Mouse (Mus musculus) splenic B cell, adult 2 months (primary cell): ENCODE measurements around the gene P2ry10b.

ENCODE experiments used
- DNase-seq: peaks from one replicate; pipeline ENCODE4 v3.0.0-alpha.2; 2011; ENCODE audit warnings: low read depth, low spot score
- H3K27me3 ChIP-seq: 2 replicates; pipeline ENCODE4 v1.6.1; 2012; ENCODE audit warnings: mild to moderate bottlenecking, low read length, moderate library complexity, mixed read lengths; ENCODE audit not compliant: control insufficient read depth, poor library complexity, insufficient read depth, severe bottlenecking
- H3K36me3 ChIP-seq: 2 replicates; pipeline ENCODE4 v1.6.1; 2012; ENCODE audit warnings: mild to moderate bottlenecking, low read length, moderate library complexity, mixed read lengths; ENCODE audit not compliant: control insufficient read depth, poor library complexity, insufficient read depth, severe bottlenecking

P2ry10b gene

DNA sequence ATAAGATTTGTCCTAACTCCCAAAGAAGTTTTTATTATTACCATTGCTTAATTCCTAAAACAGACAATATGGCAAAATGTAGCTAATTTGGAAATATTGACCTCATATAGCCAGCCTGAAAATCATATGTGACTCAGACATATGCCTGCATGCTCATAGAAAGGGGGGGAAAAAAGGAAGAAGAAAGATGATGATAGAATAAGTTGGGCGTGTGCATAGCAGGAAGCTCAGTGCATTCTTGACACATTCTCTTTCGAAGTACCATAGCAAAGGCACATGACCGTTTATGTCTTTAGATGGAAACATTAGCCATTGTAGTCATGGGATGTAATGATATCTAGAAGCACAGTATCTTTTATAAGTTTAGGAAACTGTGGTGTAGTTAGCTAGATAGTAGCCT lies at the start of gene P2ry10b:
P2ry10b (plus strand) TSS at position 247 of the 400 bp plus-strand sequence.
- H3K27me3 ChIP-seq, result no peaks in the 10 kb centered on the region
- H3K36me3 ChIP-seq, result no peaks in the 10 kb centered on the region
- peak; percentile 44 for DNase-seq

DNA sequence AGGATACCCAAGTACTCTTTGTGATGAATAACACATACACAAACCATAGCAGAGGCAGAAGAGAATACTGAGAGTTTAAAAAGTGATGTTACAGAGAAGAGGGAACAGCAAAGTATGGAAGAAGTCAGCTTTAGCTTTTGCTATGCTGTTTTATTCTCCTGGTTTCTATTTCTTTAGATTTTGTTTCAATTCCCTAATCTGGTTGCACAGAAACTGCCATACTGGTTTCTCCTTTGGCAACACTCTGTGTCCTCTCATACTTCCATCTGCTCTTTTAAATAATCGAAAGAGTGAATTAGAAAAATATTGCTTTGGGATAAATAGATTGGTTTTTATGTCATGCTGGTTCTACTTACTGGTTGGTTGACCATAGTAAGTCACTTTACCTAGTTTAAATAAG lies 32.4 kb upstream of the P2ry10b start:
- DNase-seq, result no peak
- Histone ChIP-seq H3K36me3 (no peaks in the 10 kb centered on the region), H3K27me3 (no peaks in the 10 kb centered on the region)

DNA sequence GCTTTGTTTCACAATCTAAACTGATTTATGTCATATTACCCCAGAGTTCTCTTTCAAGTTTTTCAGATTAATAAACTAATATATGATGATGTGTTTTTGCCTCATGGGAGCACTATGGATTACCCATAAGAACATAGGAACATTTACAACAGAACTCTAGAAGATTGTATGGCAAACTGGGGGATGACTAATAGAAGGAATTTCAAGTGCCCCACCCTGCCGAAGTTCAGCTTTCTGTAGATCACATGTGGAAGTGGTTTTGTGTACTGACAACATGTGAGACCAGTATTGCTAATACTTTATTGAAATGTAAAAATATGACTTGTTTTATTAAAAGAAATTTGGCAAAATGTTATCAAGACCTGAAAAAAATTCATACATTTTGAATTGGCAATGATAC lies 31.7 kb upstream of the P2ry10b start:
- H3K36me3 ChIP-seq, result no peaks in the 10 kb centered on the region
- no peaks in the 10 kb centered on the region for H3K27me3 ChIP-seq
- DNase-seq, result no peak

DNA sequence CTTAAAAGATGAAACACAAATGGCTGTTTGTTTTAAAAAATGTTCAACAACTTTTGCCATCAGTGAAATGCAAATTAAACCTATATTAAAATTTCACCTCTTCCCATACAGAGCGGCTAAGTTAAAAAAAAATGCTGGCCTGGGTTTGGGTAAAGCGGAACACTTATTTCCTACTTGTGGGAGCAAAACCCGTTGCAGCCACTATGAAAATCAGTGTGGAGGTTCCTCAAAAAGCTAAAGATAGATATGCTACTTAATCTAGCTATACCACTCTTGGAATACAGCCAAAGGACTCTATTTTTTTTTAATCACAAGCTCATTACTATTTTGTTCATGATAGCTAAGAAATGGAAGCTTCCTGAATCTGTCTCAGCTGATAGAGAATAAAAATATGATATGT lies 5.5 kb upstream of the P2ry10b start:
- H3K36me3 ChIP-seq, result no peaks in the 10 kb centered on the region
- no peak for DNase-seq
- H3K27me3 ChIP-seq, result no peaks in the 10 kb centered on the region

DNA sequence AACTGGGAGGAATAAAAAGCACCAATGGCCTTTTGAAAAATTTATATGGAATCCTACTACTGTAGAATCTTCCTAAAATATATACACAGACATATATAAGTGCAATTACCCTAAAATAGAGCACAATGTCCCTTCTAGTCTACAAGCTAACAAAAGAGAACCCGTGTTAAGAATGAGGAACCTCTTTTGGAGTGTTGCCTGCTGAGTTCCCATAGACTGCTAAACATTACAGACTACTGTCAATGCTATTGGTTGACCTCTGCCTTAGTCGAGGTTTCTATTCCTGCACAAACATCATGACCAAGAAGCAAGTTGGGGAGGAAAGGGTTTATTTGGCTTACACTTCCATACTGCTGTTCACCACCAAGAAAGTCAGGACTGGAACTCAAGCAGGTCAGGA lies 4.8 kb upstream of the P2ry10b start:
- no peaks in the 10 kb centered on the region for H3K27me3 ChIP-seq
- H3K36me3 ChIP-seq, result no peaks in the 10 kb centered on the region
- no peak for DNase-seq

GRCm38 (mm10) chrX:107149391-107149993 lies 765 bp downstream of the P2ry10b start:
- DNase-seq, result peak; percentile 56
- H3K27me3 ChIP-seq, result no peaks in the 10 kb centered on the region
- H3K36me3 ChIP-seq, result no peaks in the 10 kb centered on the region

DNA sequence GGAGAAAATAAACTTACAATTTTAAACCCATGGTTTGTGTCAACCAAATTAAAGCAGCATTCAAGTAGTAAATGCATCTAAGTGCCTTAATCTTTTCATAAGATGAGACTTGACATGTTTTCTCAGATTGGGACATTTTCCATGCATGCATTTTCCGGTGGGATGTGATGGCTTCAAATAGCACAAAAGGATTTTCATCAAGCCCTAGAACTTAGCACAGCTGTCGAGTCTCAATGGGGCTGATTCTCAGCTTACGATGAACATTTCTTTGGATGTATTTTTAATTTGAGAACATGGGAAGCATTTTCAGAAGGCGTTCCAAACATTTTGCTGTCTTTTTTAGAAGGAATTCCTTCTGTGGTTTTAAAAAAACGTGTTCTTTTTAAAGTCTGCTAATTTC lies 1.3 kb downstream of the P2ry10b start:
- no peaks in the 10 kb centered on the region for H3K36me3 ChIP-seq
- peak; percentile 18 for DNase-seq
- no peaks in the 10 kb centered on the region for H3K27me3 ChIP-seq

DNA sequence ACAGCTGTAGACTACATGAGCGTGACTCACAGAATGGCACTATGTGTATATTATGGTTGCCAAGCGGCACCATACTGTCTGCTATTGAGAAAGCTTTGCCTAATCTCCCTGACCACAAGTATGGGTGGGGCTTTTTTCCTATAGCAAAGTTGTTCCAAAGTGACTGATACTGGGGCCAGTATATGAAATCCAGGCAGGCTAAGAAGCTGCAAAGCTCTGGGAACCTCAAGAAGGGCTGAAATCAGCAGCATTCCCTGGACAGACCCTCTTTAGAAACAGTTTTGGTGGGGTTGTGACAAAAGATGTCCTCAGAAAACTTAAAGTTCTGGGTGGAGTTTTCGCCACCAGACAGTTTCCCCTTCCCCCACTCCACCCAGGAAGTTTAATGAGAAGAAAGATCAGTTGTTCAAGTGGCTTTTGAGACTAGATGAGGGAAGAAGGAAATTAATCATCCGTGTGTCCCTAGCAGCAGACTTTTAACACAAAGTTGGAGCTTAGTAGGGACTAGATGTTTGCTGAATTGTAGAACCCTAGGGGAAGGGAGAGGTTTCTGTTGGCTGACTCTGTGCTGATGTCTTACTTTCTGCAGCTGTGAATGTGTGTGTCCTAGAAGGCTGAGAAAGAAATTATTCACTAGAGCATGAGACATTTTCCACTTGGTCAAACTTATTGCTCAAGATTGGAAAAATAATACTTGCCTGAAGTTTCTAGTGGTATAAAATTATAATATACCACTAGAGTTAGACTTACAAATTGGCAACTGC lies 2.2 kb downstream of the P2ry10b start:
- DNase-seq, result peak; percentile 69
- no peaks in the 10 kb centered on the region for H3K36me3 ChIP-seq
- no peaks in the 10 kb centered on the region for H3K27me3 ChIP-seq

DNA sequence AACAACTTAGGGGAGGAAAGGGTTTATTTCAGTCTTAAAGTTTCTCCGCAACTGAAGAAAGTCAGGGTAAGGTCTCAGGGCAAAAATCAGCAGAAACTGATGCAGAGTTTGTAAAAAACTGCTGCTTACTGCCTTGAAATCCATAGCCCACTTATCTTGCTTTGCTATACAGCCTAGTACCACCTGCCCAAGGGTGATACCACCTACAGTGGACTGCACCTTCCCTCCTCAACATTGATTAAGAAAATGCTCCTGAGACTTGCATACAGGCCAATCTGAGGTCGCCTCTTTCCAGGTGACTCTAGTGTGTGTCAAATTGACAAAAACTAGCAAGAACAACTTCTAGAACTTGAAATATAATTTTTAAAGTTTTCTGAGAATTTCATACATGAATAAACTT lies 7.3 kb downstream of the P2ry10b start:
- peak; percentile 38 for DNase-seq
- H3K27me3 ChIP-seq, result no peaks in the 10 kb centered on the region
- H3K36me3 ChIP-seq, result no peaks in the 10 kb centered on the region

DNA sequence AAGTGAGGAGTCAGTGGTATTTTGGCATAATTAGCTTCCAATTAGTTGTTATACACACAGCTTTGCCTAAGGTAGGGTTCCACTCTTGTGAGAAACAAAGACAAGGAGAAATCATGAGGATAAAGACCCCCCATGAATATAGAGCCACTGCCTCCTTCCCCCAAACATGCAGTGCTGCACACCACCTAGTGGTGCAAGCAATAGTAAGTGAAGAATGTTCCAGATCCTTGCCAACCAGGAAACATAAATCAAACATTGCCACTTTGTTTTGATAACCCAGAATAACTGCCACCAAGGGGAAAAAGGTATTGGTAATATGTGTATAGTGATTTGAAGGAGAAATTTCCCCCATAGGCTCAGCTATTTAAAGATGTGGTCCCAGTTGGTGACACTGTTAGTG lies 11.8 kb downstream of the P2ry10b start:
- DNase-seq, result peak; percentile 36
- H3K27me3 ChIP-seq, result no peaks in the 10 kb centered on the region

GRCm38 (mm10) chrX:107168281-107168680 lies 19.6 kb downstream of the P2ry10b start:
- no peaks in the 10 kb centered on the region for H3K36me3 ChIP-seq
- no peaks in the 10 kb centered on the region for H3K27me3 ChIP-seq
- DNase-seq, result peak; percentile 63

More for the DNA sequence above, 11.8 kb downstream of the P2ry10b start:
- H3K36me3 ChIP-seq, result no peaks in the 10 kb centered on the region

DNA sequence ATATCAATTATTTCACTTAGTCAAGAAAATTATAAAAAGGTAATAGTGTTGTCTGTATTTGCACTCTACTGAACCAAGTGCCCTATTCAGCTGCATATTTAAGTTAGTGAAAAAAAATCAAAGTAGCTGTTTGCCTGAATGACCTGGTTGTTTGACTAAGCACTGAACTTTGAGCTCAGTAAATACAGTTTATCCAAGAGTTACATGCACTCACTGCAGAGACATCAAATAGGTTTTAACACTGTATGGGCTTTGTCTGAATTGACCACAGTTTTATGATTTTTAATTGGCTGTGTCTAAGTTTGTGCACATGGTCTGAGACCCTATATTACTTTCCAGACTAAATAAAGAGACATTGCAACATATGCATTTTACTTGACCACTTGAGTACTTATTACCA lies 20.4 kb downstream of the P2ry10b start:
- no peak for DNase-seq
- Histone ChIP-seq H3K27me3 (no peaks in the 10 kb centered on the region), H3K36me3 (no peaks in the 10 kb centered on the region)

GRCm38 (mm10) chrX:107178742-107179141 lies 30.0 kb downstream of the P2ry10b start:
- Histone ChIP-seq H3K27me3 (no peaks in the 10 kb centered on the region), H3K36me3 (no peaks in the 10 kb centered on the region)
- peak; percentile 28 for DNase-seq

GRCm38 (mm10) chrX:107217577-107218090 lies 68.9 kb downstream of the P2ry10b start:
- DNase-seq, result peak; percentile 59
- no peaks in the 10 kb centered on the region for H3K27me3 ChIP-seq
- H3K36me3 ChIP-seq, result no peaks in the 10 kb centered on the region
